Mouse (Mus musculus) liver, embryonic 14.5 days (tissue): Measurements from ENCODE around the gene Mapkapk5. TPM values are rescaled to one million over a fixed set of nuclear protein-coding genes. Genes with fewer than 3 reads are reported as not detected.

Experiments
- ATAC-seq: fragments of 200-750 bp; cut with Nextera tagmentation; 2 replicates; pipeline ENCODE4 v1.8.0; 2017; ENCODE audit warnings: moderate number of reproducible peaks, mild to moderate bottlenecking, moderate library complexity; ENCODE audit not compliant: insufficient read depth
- DNase-seq, 3 experiments: peaks; one replicate each; pipeline ENCODE4 v3.0.0-alpha.2; 2012 to 2013; ENCODE audit warnings: low read depth in 3 of 3, low spot score in 3 of 3
- H3K27ac ChIP-seq: fragments of 300-500 bp; sonication (generic); 2 replicates; pipeline ENCODE4 v1.5.1; 2014; ENCODE audit warnings: moderate library complexity, mild to moderate bottlenecking, control low read depth, inconsistent platforms
- H3K27me3 ChIP-seq: fragments of 300-500 bp; sonication (generic); 2 replicates; pipeline ENCODE4 v1.6.1; 2014; ENCODE audit warnings: mild to moderate bottlenecking, low read length, moderate library complexity; ENCODE audit not compliant: control insufficient read depth, insufficient read depth
- H3K36me3 ChIP-seq: fragments of 300-500 bp; sonication (generic); replicated peaks from 2 replicates; pipeline ENCODE4 v1.6.1; 2014; ENCODE audit warnings: low read depth; ENCODE audit not compliant: control insufficient read depth, insufficient read depth
- H3K4me1 ChIP-seq, 2 experiments: fragments of 200-500 bp in 1 of 2; fragments of 300-500 bp in 1 of 2; sonication (generic) in 1 of 2; replicated peaks; 2 replicates each; pipeline ENCODE4 v1.6.1; 2012 to 2014; ENCODE audit warnings: antibody characterized with exemption in 1 of 2, inconsistent platforms in 1 of 2, low read length in 1 of 2; ENCODE audit not compliant: control insufficient read depth in 2 of 2, insufficient read depth in 2 of 2
- H3K4me2 ChIP-seq: fragments of 300-500 bp; sonication (generic); 2 replicates; pipeline ENCODE4 v1.6.1; 2014; ENCODE audit warnings: low read depth, mild to moderate bottlenecking, control low read depth, moderate library complexity
- H3K4me3 ChIP-seq, 2 experiments: fragments of 200-500 bp in 1 of 2; fragments of 300-500 bp in 1 of 2; sonication (generic) in 1 of 2; 2 replicates each; pipeline ENCODE4 v1.5.1; 2012 to 2014; ENCODE audit warnings: low read depth in 2 of 2, low read length in 2 of 2, mild to moderate bottlenecking in 2 of 2, control low read depth in 1 of 2, inconsistent platforms in 1 of 2, moderate library complexity in 1 of 2; ENCODE audit not compliant: insufficient read depth in 1 of 2
- H3K9ac ChIP-seq: fragments of 300-500 bp; sonication (generic); replicated peaks from 2 replicates; pipeline ENCODE4 v1.6.1; 2014; ENCODE audit warnings: mild to moderate bottlenecking, control low read depth, moderate library complexity
- H3K9me3 ChIP-seq: fragments of 300-500 bp; sonication (generic); 2 replicates; pipeline ENCODE4 v1.6.1; 2016; ENCODE audit warnings: low read length, mixed read lengths; ENCODE audit not compliant: control insufficient read depth
- CTCF ChIP-seq: IDR thresholded peaks from 2 replicates; pipeline ENCODE4 v1.5.1; 2016; ENCODE audit warnings: antibody characterized with exemption, low read depth, control low read depth
- EP300 ChIP-seq: IDR thresholded peaks from 2 replicates; pipeline ENCODE4 v1.6.1; 2016; ENCODE audit warnings: antibody characterized with exemption, low read depth
- WGBS: fragments of 180-500 bp; shearing (Covaris S2); extraction: QIAGEN DNeasy Blood & Tissue Kit; methylation state at CpG from one replicate; pipeline ENCODE4 v1.1.7; 2014; ENCODE audit not compliant: insufficient replicate concordance; 5-methylcytosine and 5-hydroxymethylcytosine counted together
- polyA plus RNA-seq, 2 experiments: library from polyadenylated mRNA; depleted of rRNA in 1 of 2; stranded (reverse) in 1 of 2; unstranded in 1 of 2; fragments of >200 nt; fragmentation: Nextera tagmentation in 1 of 2; extraction: Ambion mirVana in 1 of 2; gene quantifications; 2 replicates each; pipeline versions ENCODE4 v1.2.1 to v1.2.3; 2012 to 2014

The Mapkapk5 gene
- polyA plus RNA-seq, 2 experiments: 22.8 to 43.4 TPM

GRCm38 (mm10) chr5:121536921-121537555, 8.7 kb downstream of the Mapkapk5 start:
- no peaks in the 10 kb centered on the region for H3K9me3 ChIP-seq
- DNase-seq (no peak), ATAC-seq (no peak)
- H3K36me3 ChIP-seq: peaks cover 43% of the 10 kb centered on the region
- no peak overlapping the region for H3K4me3 ChIP-seq
- H3K4me2 ChIP-seq: no peak overlapping the region
- TF ChIP-seq CTCF (no peak), EP300 (no peak)
- no peak overlapping the region for H3K27ac ChIP-seq
- no peaks in the 10 kb centered on the region for H3K27me3 ChIP-seq
- peaks cover 18 to 19% of the 10 kb centered on the region in 2 experiments for H3K4me1 ChIP-seq
- WGBS: 75% methylated on average over 7 of the region's 7 CpGs
- no peak overlapping the region for H3K9ac ChIP-seq

GRCm38 (mm10) chr5:121535116-121535515, 10.6 kb downstream of the Mapkapk5 start:
- WGBS: 21% methylated on average over 3 of the region's 3 CpGs
- Histone ChIP-seq H3K4me1 (peaks cover 18 to 19% of the 10 kb centered on the region in 2 experiments), H3K9ac (peak overlapping the region; percentile 50; the same call in 1 of the 2 replicates), H3K36me3 (peaks cover 57% of the 10 kb centered on the region), H3K9me3 (no peaks in the 10 kb centered on the region), H3K4me3 (peak overlapping the region in 1 of 2 experiments; percentile 4; a peak in 1 of 4 replicates), H3K27me3 (no peaks in the 10 kb centered on the region), H3K4me2 (peak overlapping the region; percentile 64), H3K27ac (peak overlapping the region; percentile 64)
- peak; percentile 93 for ATAC-seq
- DNase-seq: peak; percentile 52 to 68 (median 60)
- TF ChIP-seq EP300: peak; percentile 61
- no peak for TF ChIP-seq CTCF

- no peak overlapping the region; the same call in 1 of the 2 replicates for H3K27ac ChIP-seq
- no peak; the same call in 1 of the 2 replicates for ATAC-seq
- H3K4me1 ChIP-seq: peaks cover 18 to 19% of the 10 kb centered on the region in 2 experiments
- no peak overlapping the region for H3K4me3 ChIP-seq
- no peak for TF ChIP-seq EP300
- TF ChIP-seq CTCF: peak; percentile 81
- 72% methylated on average over 5 of the region's 5 CpGs for WGBS
- H3K4me2 ChIP-seq: no peak overlapping the region
- no peaks in the 10 kb centered on the region for H3K9me3 ChIP-seq
- peaks cover 60% of the 10 kb centered on the region for H3K36me3 ChIP-seq
- DNase-seq: no peak
- no peaks in the 10 kb centered on the region for H3K27me3 ChIP-seq
- no peak overlapping the region for H3K9ac ChIP-seq
Observed at GRCm38 (mm10) chr5:121534521-121534920, 11.2 kb downstream of the Mapkapk5 start.

GRCm38 (mm10) chr5:121526961-121527360, 18.7 kb downstream of the Mapkapk5 start:
- no peaks in the 10 kb centered on the region for H3K9me3 ChIP-seq
- ATAC-seq (no peak), DNase-seq (no peak)
- no peak overlapping the region for H3K4me2 ChIP-seq
- H3K4me3 ChIP-seq: no peak overlapping the region
- TF ChIP-seq CTCF: no peak
- TF ChIP-seq EP300: no peak
- no peaks in the 10 kb centered on the region for H3K4me1 ChIP-seq
- no peaks in the 10 kb centered on the region for H3K27me3 ChIP-seq
- H3K36me3 ChIP-seq: peaks cover 76% of the 10 kb centered on the region
- WGBS: 85% methylated on average over 8 of the region's 8 CpGs
- no peak overlapping the region for H3K9ac ChIP-seq
- H3K27ac ChIP-seq: no peak overlapping the region

- TF ChIP-seq CTCF (no peak), EP300 (no peak)
- ATAC-seq: no peak
- no peaks in the 10 kb centered on the region for H3K27me3 ChIP-seq
- peaks cover 73% of the 10 kb centered on the region for H3K36me3 ChIP-seq
- H3K4me2 ChIP-seq: no peak overlapping the region
- H3K4me3 ChIP-seq: no peak overlapping the region
- H3K9ac ChIP-seq: no peak overlapping the region
- no peaks in the 10 kb centered on the region for H3K4me1 ChIP-seq
- 85% methylated on average over 7 of the region's 7 CpGs for WGBS
- no peaks in the 10 kb centered on the region for H3K9me3 ChIP-seq
- DNase-seq: no peak
- H3K27ac ChIP-seq: no peak overlapping the region
Observed at GRCm38 (mm10) chr5:121526526-121526925, 19.2 kb downstream of the Mapkapk5 start.
